Mouse (Mus musculus) subcutaneous adipose tissue, adult 2 months (tissue): ENCODE measurements around the gene Trim37. TPM values are rescaled to one million over a fixed set of nuclear protein-coding genes. Genes with fewer than 3 reads are reported as not detected.

ENCODE experiments used
- polyA plus RNA-seq: library from polyadenylated mRNA; depleted of rRNA; stranded (reverse); fragments of >200 nt; gene quantifications from 2 replicates; pipeline ENCODE4 v1.2.3, GENCODE M21; 2012; ENCODE audit warnings: low replicate concordance; rRNA removed

Gene Trim37
- polyA plus RNA-seq = 3.7 and 6.0 TPM in 2 replicates

GRCm38 (mm10) chr11:87126824-87127816 is at the start of gene Trim37:
Gene Trim37 (plus strand): TSS chr11:87127077.

GRCm38 (mm10) chr11:87086290-87086984 is 40.4 kb upstream of the Trim37 start, which contains the start of gene Smg8:
Gene Smg8 (minus strand): TSS chr11:87086774.

GRCm38 (mm10) chr11:87108409-87108754 is 18.5 kb upstream of the Trim37 start, which contains the start of gene Prr11:
Gene Prr11 (minus strand): TSS chr11:87108708.

GRCm38 (mm10) chr11:87108755-87109518 is 17.9 kb upstream of the Trim37 start, which contains the start of gene Ska2:
Gene Ska2 (plus strand): TSS chr11:87109234.

Other genes starting within 250 kb of the Trim37 start
- gene Ypel2, start 133.4 kb upstream of the Trim37 start, polyA plus RNA-seq = 12.5 and 14.9 TPM in 2 replicates
- 1.0 and 5.0 TPM in 2 replicates for gene Gdpd1, start 53.0 kb upstream of the Trim37 start, polyA plus RNA-seq
- gene Smg8, start 40.3 kb upstream of the Trim37 start, polyA plus RNA-seq = 7.0 and 11.9 TPM in 2 replicates
- 0.39 and 1.8 TPM in 2 replicates for gene Prr11, start 18.4 kb upstream of the Trim37 start, polyA plus RNA-seq
- 3.1 and 5.0 TPM in 2 replicates for gene Ska2, start 17.8 kb upstream of the Trim37 start, polyA plus RNA-seq
- gene Ppm1e, start 231.9 kb downstream of the Trim37 start, polyA plus RNA-seq = 0.29 and 6.3 TPM in 2 replicates